Mouse (Mus musculus) brain, embryonic 14.5 days (tissue): ENCODE data around the gene Lamc2.

ENCODE experiments used
- CTCF ChIP-seq: fragments of 200-500 bp; IDR thresholded peaks from 2 replicates; pipeline ENCODE4 v1.5.1; 2012; ENCODE audit warnings: inconsistent platforms, mild to moderate bottlenecking, moderate library complexity, borderline replicate concordance; ENCODE audit not compliant: insufficient read depth, insufficient read length; ENCODE audit errors: extremely low read depth
- POLR2A ChIP-seq: fragments of 200-500 bp; IDR thresholded peaks from 2 replicates; pipeline ENCODE4 v1.6.1; 2012; ENCODE audit warnings: mild to moderate bottlenecking, inconsistent platforms, borderline replicate concordance; ENCODE audit not compliant: poor library complexity, insufficient read depth, insufficient read length, severe bottlenecking; ENCODE audit errors: extremely low read depth

GRCm38 (mm10) chr1:153100912-153101311 lies 85.3 kb downstream of the Lamc2 start:
- TF ChIP-seq POLR2A = no peak
- TF ChIP-seq CTCF = no peak
